Mouse (Mus musculus) brain, adult 2 months (tissue): ENCODE measurements at regions not wholly inside any gene's neighbourhood (a gene's known extent, or its start where the extent isn't known, plus 50 kb on each side); places are given as distances from the start of the nearest gene placed in this dataset.
"Not testable (repeated sequence)": the region's sequence is repeated elsewhere in the genome, so short reads cannot be mapped to it uniquely, and the experiment has no call there.

Source experiments
- DNase-seq: peaks from one replicate; pipeline ENCODE4 v3.0.0; 2011; ENCODE audit warnings: low read depth, low spot score

DNA sequence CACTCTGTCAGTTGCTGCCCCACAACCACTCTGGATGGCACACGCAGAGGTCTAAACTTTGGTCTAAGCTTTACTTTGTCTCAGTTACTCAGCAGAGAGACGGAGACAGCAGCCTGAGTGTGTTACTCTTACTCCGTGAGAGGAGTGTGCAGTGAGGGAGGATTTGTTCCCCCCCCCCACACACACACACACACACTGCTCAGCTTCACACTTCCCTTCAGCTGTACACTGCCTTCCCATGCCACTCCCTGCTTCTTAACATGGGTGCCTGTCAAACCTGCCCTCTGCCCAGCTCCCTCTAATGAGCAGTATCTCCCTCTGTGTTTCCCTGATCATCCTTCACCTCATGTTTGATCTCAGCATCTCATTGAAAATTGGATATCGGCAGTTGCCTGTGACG is 409.9 kb upstream of the Ercc4 start:
- no peak for DNase-seq

DNA sequence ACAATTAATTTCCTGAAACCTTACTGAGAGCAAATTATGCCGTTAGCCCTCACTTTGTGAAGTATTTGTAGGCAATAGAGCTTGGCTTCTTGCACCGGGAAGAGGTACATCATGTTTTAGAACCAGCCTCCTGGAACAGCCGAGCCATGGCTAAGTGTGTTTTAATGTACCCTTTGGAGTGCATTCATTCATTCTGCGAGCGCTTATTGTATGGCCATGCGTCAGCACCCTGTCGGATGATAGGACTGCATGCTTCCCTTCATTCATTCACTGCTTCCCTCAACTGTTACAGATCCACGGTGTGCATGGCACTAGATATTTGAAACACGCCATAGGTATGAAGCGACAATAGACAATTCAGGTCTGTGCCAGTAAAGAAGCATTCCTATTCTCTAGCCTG is 409.4 kb upstream of the Ercc4 start:
- no peak for DNase-seq

GRCm38 (mm10) chr16:12703818-12704590 is 405.5 kb upstream of the Ercc4 start:
- no peak for DNase-seq

DNA sequence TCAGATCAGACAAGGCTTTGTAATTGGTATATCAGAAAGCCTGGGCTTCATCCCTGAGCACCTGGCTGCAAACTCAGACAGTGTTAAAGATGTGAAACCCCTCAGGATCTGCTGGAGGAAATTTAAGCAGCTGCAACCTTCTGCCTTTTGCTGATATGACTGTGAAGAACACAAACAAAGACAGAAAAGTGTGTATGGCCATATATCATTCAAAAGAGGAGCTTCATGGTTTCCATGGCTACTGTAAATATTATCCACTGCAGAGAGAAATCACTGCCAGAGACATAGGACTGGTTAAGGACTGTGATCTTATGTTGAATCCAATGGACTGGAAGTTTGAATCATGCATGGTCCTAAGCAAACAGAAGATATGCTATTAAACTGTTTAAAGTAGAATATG is 402.6 kb upstream of the Ercc4 start:
- no peak for DNase-seq

DNA sequence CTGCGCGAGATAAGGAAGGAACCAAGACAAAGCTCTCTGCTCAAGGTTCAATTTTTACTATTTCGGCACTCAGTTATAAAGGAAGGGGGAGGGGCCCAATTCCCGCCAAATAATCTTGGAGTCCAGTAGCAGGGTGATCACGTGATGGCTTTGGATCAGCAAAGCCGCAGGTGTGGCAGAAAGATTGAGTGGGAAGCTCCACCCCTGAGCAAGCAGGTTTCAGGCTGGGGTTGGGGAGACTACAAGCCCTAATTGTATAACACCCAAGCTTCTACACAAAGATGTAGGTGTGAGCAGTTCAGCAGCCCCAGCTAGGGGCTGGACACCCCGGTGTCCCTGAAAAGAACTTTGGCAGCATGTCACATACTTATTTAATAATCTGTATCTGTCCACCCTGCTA is 388.1 kb upstream of the Ercc4 start:
- not testable (repeated sequence) for DNase-seq

DNA sequence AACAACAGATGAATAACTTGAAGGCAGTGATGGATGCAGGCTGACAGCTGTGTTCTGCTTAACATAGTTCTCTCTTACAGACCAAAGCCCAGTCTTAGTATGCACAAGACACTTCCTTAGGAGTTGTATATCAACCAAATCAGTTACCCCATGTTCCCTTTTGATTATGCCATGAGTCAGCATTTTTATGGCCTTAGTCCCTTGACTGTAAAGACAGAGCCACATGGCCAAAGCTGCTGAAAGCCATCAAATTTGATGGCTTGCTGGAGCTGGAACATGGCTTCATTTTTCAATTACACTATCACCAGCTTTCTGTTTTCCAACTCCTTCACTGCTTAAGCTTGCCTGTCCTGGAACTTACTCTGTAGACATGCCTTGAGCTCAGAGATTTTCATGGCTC is 383.4 kb upstream of the Ercc4 start:
- no peak for DNase-seq

- not testable (repeated sequence) for DNase-seq
Observed at GRCm38 (mm10) chr16:12730167-12730730, 379.2 kb upstream of the Ercc4 start.

- DNase-seq, result no peak
Observed at GRCm38 (mm10) chr16:12731588-12731987, 377.9 kb upstream of the Ercc4 start.

DNA sequence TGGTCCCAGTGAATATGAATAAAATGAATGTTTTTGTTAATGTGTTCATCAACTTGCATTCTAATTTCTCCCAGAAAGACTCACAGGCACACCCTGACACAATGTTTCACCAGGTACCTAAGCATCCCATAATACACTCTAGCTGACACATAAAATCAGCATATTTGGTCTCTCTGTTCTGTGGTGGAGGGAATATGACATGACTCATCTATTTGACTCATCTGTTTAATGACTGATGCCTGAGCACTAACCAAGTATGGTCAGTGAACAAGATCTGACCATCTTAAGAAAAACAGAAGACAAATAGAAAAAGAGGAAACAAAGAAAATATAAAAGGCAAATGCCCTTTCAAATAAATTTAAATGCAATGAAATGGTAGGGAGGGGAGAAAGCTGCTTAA is 367.0 kb upstream of the Ercc4 start:
- no peak for DNase-seq

- no peak for DNase-seq
Observed at GRCm38 (mm10) chr16:12753181-12753580, 356.3 kb upstream of the Ercc4 start.

- DNase-seq, result no peak
Observed at GRCm38 (mm10) chr16:12754361-12754760, 355.1 kb upstream of the Ercc4 start.

GRCm38 (mm10) chr16:12758594-12758993 is 350.9 kb upstream of the Ercc4 start:
- peak; percentile 9 for DNase-seq

GRCm38 (mm10) chr16:12764166-12764565 is 345.3 kb upstream of the Ercc4 start:
- DNase-seq, result no peak

GRCm38 (mm10) chr16:12764608-12765007 is 344.9 kb upstream of the Ercc4 start:
- peak; percentile 68 for DNase-seq

- DNase-seq, result no peak
Observed at GRCm38 (mm10) chr16:12766846-12767245, 342.6 kb upstream of the Ercc4 start.

DNA sequence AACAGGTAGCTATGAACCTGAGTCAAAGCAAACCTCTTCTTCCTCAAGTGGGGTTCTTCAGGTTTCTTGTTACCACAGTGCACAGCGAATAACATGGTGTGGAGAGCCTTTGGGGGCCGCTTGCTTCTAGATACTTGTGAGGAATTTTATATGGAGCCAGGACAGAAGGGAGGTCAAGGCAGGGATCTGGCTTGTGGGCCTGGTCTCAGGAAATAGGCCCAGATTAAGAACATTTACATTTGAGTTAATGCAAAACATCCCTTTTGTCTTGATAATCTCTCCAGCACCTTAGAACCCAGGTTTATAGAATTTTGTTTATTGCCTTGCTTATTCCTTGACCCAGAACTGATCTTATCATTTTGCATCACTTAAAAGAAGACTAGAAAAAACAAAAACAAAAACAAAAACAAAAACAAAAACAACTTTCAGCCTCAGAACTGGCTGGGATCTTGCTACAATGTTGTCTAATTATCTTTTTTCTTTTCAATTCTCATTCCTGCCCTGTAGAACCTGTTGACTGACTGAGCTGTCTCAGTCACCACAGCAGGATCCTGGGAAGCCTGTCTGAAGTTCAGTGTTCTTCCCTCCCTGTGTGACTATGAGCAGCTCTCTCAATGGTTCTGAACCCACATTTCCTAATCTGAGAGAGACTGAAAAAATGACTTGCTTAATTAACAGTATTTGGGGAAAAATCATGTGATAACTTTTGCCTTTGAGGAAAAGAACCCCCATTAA is 341.2 kb upstream of the Ercc4 start:
- no peak for DNase-seq

- DNase-seq, result peak; percentile 53
Observed at GRCm38 (mm10) chr16:12770482-12770881, 339.0 kb upstream of the Ercc4 start.

DNA sequence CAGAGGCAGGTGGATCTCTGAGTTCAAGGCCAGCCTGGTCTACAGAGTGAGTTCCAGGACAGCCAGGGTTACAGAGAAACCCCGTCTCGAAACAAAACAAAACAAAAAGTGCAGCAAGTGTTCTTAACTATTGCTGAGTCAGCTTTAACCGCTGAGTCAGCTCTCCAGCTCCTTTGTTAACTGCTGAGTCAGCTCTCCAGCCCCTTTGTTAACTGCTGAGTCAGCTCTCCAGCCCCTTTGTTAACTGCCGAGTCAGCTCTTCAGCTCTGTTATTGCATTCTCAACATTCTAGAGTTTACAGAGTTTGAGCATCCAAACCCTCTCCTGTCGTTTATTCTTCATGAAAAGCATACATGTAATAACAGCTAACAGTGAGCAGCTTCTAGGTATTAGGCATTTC is 336.9 kb upstream of the Ercc4 start:
- DNase-seq, result no peak

DNA sequence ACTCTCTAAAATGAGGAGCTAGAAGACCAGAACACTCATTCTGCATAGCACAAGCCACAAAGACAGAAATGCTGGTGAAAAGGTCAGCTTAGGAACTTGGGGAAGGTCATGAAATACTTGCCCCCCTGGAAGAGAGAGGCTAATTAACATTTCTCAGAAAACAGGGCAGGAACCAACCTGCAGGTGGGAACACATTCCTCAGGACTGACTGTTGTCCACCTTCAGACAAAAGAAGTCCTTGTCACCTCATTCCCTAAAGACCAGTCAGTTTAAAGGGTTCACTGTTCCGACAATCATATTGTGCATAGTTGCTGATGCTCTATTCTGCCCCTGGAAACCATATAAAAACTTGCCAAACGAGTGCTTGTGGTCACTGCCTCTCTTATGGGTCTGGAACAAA is 333.6 kb upstream of the Ercc4 start:
- no peak for DNase-seq

- DNase-seq, result no peak
Observed at GRCm38 (mm10) chr16:12779079-12779478, 330.4 kb upstream of the Ercc4 start.

GRCm38 (mm10) chr16:12780635-12781034 is 328.8 kb upstream of the Ercc4 start:
- no peak for DNase-seq

GRCm38 (mm10) chr16:12785828-12786227 is 323.7 kb upstream of the Ercc4 start:
- DNase-seq, result no peak

DNA sequence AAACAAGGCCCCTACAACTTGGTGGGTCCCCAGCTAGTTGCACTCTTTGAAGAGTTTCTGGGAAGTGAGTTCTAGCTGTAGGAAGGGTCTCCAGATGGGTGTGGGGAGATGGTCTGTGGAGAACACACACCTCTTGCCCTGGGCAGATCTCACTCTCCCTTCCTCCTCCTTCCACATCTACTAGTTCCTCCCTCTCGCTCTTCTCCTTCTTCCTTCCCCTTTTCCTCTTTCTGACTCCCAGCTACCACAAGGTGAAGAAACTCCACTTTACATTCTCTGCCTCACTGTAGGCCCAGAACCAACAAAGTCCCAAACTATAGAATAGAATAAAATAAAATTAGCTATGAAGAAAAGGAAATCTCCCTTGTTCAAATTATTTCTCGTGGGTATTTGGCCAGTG is 311.0 kb upstream of the Ercc4 start:
- DNase-seq, result no peak
